In genomic region chr5:117842699-117843098, GRCm38 (mm10) we compare ENCODE assay signal across 15 mouse cellular contexts.
DNase-seq lines count a peak whose midpoint lies in the region; ATAC-seq and TF ChIP-seq lines count a peak whose summit lies in the region.
"Had no signal": no experiment of that assay in that cellular context is flagged by ENCODE, and none has a peak within 500 bp of the region (broad histone marks: within the 10 kb centered on the region; RNA-seq: fewer than 3 reads in every experiment).

No protein-coding gene starts in this region.

- WGBS in forebrain, embryonic 16.5 days, result 3% methylated on average over 14 of the region's 14 CpGs
- WGBS in midbrain, embryonic 13.5 days, result 5% methylated on average over 14 of the region's 14 CpGs
- 11% methylated on average over 14 of the region's 14 CpGs for WGBS in thymus, adult 2 months

- peaks cover 25% of the 10 kb centered on the region for H3K4me1 ChIP-seq in forebrain, embryonic 16.5 days (replicated peaks; ENCODE audit: control insufficient read depth, insufficient read depth, low read length)
- H3K4me1 ChIP-seq in midbrain, embryonic 13.5 days (replicated peaks), result peaks cover 36% of the 10 kb centered on the region
- H3K4me1 ChIP-seq in thymus, adult 2 months (replicated peaks; ENCODE audit: control insufficient read depth, insufficient read depth, low read length), result no peaks in the 10 kb centered on the region
- H3K4me1 ChIP-seq: heart, embryonic 10.5 days; stomach, embryonic 15.5 days had no signal

- peak overlapping the region; percentile 63 for H3K9ac ChIP-seq in forebrain, embryonic 16.5 days (replicated peaks; ENCODE audit: low read depth, low read length)
- no peak overlapping the region for H3K9ac ChIP-seq in midbrain, embryonic 13.5 days (replicated peaks)
- H3K9ac ChIP-seq: limb, embryonic 15.5 days; lung, embryonic 15.5 days; stomach, embryonic 15.5 days had no signal

- peak overlapping the region; percentile 74 for H3K4me2 ChIP-seq in forebrain, embryonic 16.5 days (ENCODE audit: low read length)
- peak overlapping the region; percentile 70 for H3K4me2 ChIP-seq in midbrain, embryonic 13.5 days (replicated peaks)

- peak; percentile 59 to 67 for DNase-seq in cerebellum, postnatal 10 days
- DNase-seq in cerebellum, adult 11-12 months, result no peak
- peak; percentile 11 for DNase-seq in brain, adult 2 months (ENCODE audit: low read depth, low spot score)
- DNase-seq in thymus, adult 2 months, result no peak
- DNase-seq in left cerebral cortex, adult 9 months (ENCODE audit: low spot score in 2 of 2), result no peak
- no peak for DNase-seq in thymus, postnatal 36 days
- DNase-seq: B cell, adult 2 months had no signal

- H3K9me3 ChIP-seq in forebrain, embryonic 16.5 days (ENCODE audit: control insufficient read depth, low read length), result no peaks in the 10 kb centered on the region
- no peaks in the 10 kb centered on the region for H3K9me3 ChIP-seq in midbrain, embryonic 13.5 days
- H3K9me3 ChIP-seq: heart, embryonic 10.5 days; limb, embryonic 15.5 days; lung, embryonic 15.5 days; stomach, embryonic 15.5 days had no signal

- H3K36me3 ChIP-seq in forebrain, embryonic 16.5 days (ENCODE audit: control insufficient read depth, insufficient read depth), result no peaks in the 10 kb centered on the region
- no peaks in the 10 kb centered on the region for H3K36me3 ChIP-seq in midbrain, embryonic 13.5 days
- no peaks in the 10 kb centered on the region for H3K36me3 ChIP-seq in thymus, adult 2 months (ENCODE audit: control insufficient read depth, insufficient read depth, low read length)
- H3K36me3 ChIP-seq: G1E; heart, embryonic 10.5 days; limb, embryonic 15.5 days; lung, embryonic 15.5 days; stomach, embryonic 15.5 days had no signal

- no peak for TF ChIP-seq CTCF in thymus, adult 2 months (IDR thresholded peaks at IDR 0.05; ENCODE audit: borderline replicate concordance, control insufficient read depth, extremely low read depth, insufficient read depth, low read length, poor library complexity)

- no peak overlapping the region for H3K27ac ChIP-seq in forebrain, embryonic 16.5 days (ENCODE audit: low read length)
- no peak overlapping the region for H3K27ac ChIP-seq in midbrain, embryonic 13.5 days
- no peak overlapping the region for H3K27ac ChIP-seq in thymus, adult 2 months (ENCODE audit: control insufficient read depth, insufficient read depth, low read length)
- H3K27ac ChIP-seq: heart, embryonic 10.5 days; limb, embryonic 15.5 days; lung, embryonic 15.5 days; stomach, embryonic 15.5 days had no signal

- peaks cover 8% of the 10 kb centered on the region; the same call in 1 of the 2 replicates for H3K27me3 ChIP-seq in forebrain, embryonic 16.5 days (replicated peaks; ENCODE audit: control insufficient read depth, insufficient read depth, low read length)
- peaks cover 68% of the 10 kb centered on the region for H3K27me3 ChIP-seq in midbrain, embryonic 13.5 days
- H3K27me3 ChIP-seq in thymus, adult 2 months (ENCODE audit: control insufficient read depth, insufficient read depth, low read length), result no peaks in the 10 kb centered on the region; the same call in 1 of the 2 replicates

- ATAC-seq in forebrain, embryonic 16.5 days, result no peak
- ATAC-seq in midbrain, embryonic 13.5 days, result no peak

- no peak for TF ChIP-seq POLR2A in thymus, adult 2 months (IDR thresholded peaks at IDR 0.05; ENCODE audit: control insufficient read depth, extremely low read depth, insufficient read depth, low read length, poor library complexity)

- H3K4me3 ChIP-seq in forebrain, embryonic 16.5 days (replicated peaks; ENCODE audit: low read length), result peak overlapping the region; percentile 51
- H3K4me3 ChIP-seq in midbrain, embryonic 13.5 days (replicated peaks), result peak overlapping the region; percentile 39
- no peak overlapping the region for H3K4me3 ChIP-seq in thymus, adult 2 months (ENCODE audit: control insufficient read depth, insufficient read depth, low read length)
- H3K4me3 ChIP-seq: erythroblast, embryonic 14.5 days; lung, embryonic 15.5 days; stomach, embryonic 15.5 days had no signal

Comparison
In these comparisons a context has a peak if more than half of its experiments do, and no peak if none do; other contexts are left out.
1. DNase-seq: peak in cerebellum, postnatal 10 days (2 of 2) and brain, adult 2 months (single experiment); none in cerebellum, adult 11-12 months (single experiment), thymus, adult 2 months (single experiment), left cerebral cortex, adult 9 months (0 of 2) and thymus, postnatal 36 days (0 of 2).